Mouse (Mus musculus) cerebellum, adult 2 months (tissue): ENCODE results near the gene Ikzf1. TPM values are rescaled to one million over a fixed set of nuclear protein-coding genes. Genes with fewer than 3 reads are reported as not detected.

ENCODE experiments used
- DNase-seq, 2 experiments: peaks; one replicate each; pipeline ENCODE4 v3.0.0; 2021
- H3K27ac ChIP-seq: fragments of 200-500 bp; 2 replicates; pipeline ENCODE4 v1.5.1; 2012; ENCODE audit warnings: low read length, control low read depth, inconsistent platforms; ENCODE audit not compliant: insufficient read depth
- H3K27me3 ChIP-seq: fragments of 200-500 bp; 2 replicates; pipeline ENCODE4 v1.6.1; 2012; ENCODE audit warnings: inconsistent platforms, mild to moderate bottlenecking, low read length, moderate library complexity; ENCODE audit not compliant: control insufficient read depth, insufficient read depth
- H3K4me1 ChIP-seq: fragments of 200-500 bp; 2 replicates; pipeline ENCODE4 v1.6.1; 2011; ENCODE audit warnings: low read length; ENCODE audit not compliant: control insufficient read depth, insufficient read depth
- H3K4me3 ChIP-seq: fragments of 200-500 bp; replicated peaks from 2 replicates; pipeline ENCODE3; 2011; ENCODE audit warnings: mild to moderate bottlenecking, low read depth, low read length, control low read depth; ENCODE audit not compliant: insufficient read depth
- CTCF ChIP-seq: fragments of 200-500 bp; IDR thresholded peaks from 2 replicates; pipeline ENCODE4 v1.5.1; 2011; ENCODE audit warnings: low read depth, mild to moderate bottlenecking, control low read depth, low read length, moderate library complexity, borderline replicate concordance; ENCODE audit not compliant: insufficient read depth
- POLR2A ChIP-seq: fragments of 200-500 bp; IDR thresholded peaks from 2 replicates; pipeline ENCODE4 v1.6.1; 2011; ENCODE audit warnings: low read length, control low read depth, borderline replicate concordance; ENCODE audit not compliant: insufficient read depth
- WGBS: fragments of 180-500 bp; shearing (Covaris S2); methylation state at CpG from one replicate; pipeline ENCODE4 v1.1.7; 2018; 5-methylcytosine and 5-hydroxymethylcytosine counted together
- polyA plus RNA-seq: library from polyadenylated mRNA; depleted of rRNA; stranded (reverse); fragments of >200 nt; gene quantifications from 2 replicates; pipeline ENCODE4 v1.2.3, GENCODE M21; 2012

Gene Ikzf1
- polyA plus RNA-seq, 1 experiment: 0.82 TPM

GRCm38 (mm10) chr11:11696814-11697213 lies 12.0 kb downstream of the Ikzf1 start:
- Histone ChIP-seq H3K4me1 (no peaks in the 10 kb centered on the region), H3K4me3 (no peak overlapping the region), H3K27me3 (no peaks in the 10 kb centered on the region), H3K27ac (no peak overlapping the region)
- TF ChIP-seq CTCF: no peak
- no peak for TF ChIP-seq POLR2A
- WGBS: 84% methylated on average over 3 of the region's 3 CpGs
- no peak for DNase-seq

- DNase-seq: no peak
- Histone ChIP-seq H3K27me3 (no peaks in the 10 kb centered on the region), H3K27ac (no peak overlapping the region), H3K4me3 (no peak overlapping the region), H3K4me1 (no peaks in the 10 kb centered on the region)
- 70% methylated on average over 6 of the region's 6 CpGs for WGBS
- TF ChIP-seq CTCF: no peak
- TF ChIP-seq POLR2A: no peak
Observed at GRCm38 (mm10) chr11:11701378-11701777, 16.6 kb downstream of the Ikzf1 start.

- Histone ChIP-seq H3K4me3 (no peak overlapping the region), H3K4me1 (no peaks in the 10 kb centered on the region), H3K27ac (no peak overlapping the region), H3K27me3 (no peaks in the 10 kb centered on the region)
- TF ChIP-seq POLR2A (no peak), CTCF (no peak)
- DNase-seq: no peak
Observed at GRCm38 (mm10) chr11:11703776-11704175, 19.0 kb downstream of the Ikzf1 start.

- 84% methylated on average over 9 of the region's 9 CpGs for WGBS
Observed at GRCm38 (mm10) chr11:11708154-11708719, 23.4 kb downstream of the Ikzf1 start.

GRCm38 (mm10) chr11:11709311-11709710 lies 24.5 kb downstream of the Ikzf1 start:
- Histone ChIP-seq H3K27ac (no peak overlapping the region), H3K4me3 (no peak overlapping the region), H3K4me1 (no peaks in the 10 kb centered on the region), H3K27me3 (no peaks in the 10 kb centered on the region)
- no peak for DNase-seq
- WGBS: 90% methylated on average over 6 of the region's 6 CpGs
- TF ChIP-seq CTCF (no peak), POLR2A (no peak)

More at GRCm38 (mm10) chr11:11708154-11708719, 23.4 kb downstream of the Ikzf1 start:
- Histone ChIP-seq H3K4me1 (no peaks in the 10 kb centered on the region), H3K27ac (no peak overlapping the region), H3K4me3 (no peak overlapping the region), H3K27me3 (no peaks in the 10 kb centered on the region)
- TF ChIP-seq POLR2A (no peak), CTCF (no peak)
- no peak for DNase-seq

GRCm38 (mm10) chr11:11710718-11711117 lies 25.9 kb downstream of the Ikzf1 start:
- TF ChIP-seq POLR2A (no peak), CTCF (no peak)
- no peak for DNase-seq
- Histone ChIP-seq H3K27ac (no peak overlapping the region), H3K27me3 (no peaks in the 10 kb centered on the region), H3K4me3 (no peak overlapping the region), H3K4me1 (no peaks in the 10 kb centered on the region)

GRCm38 (mm10) chr11:11711748-11712147 lies 26.9 kb downstream of the Ikzf1 start:
- H3K4me1 ChIP-seq: no peaks in the 10 kb centered on the region
- no peak overlapping the region for H3K4me3 ChIP-seq
- no peak for DNase-seq
- H3K27ac ChIP-seq: no peak overlapping the region
- WGBS: 67% methylated on average over 7 of the region's 7 CpGs
- H3K27me3 ChIP-seq: no peaks in the 10 kb centered on the region
- TF ChIP-seq CTCF (no peak), POLR2A (no peak)

- no peaks in the 10 kb centered on the region for H3K4me1 ChIP-seq
- H3K27ac ChIP-seq: no peak overlapping the region
- no peak for DNase-seq
- no peaks in the 10 kb centered on the region for H3K27me3 ChIP-seq
- no peak overlapping the region for H3K4me3 ChIP-seq
- WGBS: 61% methylated on average over 2 of the region's 2 CpGs
- TF ChIP-seq POLR2A: no peak
- TF ChIP-seq CTCF: no peak
Observed at GRCm38 (mm10) chr11:11714676-11715075, 29.9 kb downstream of the Ikzf1 start.
